Mouse (Mus musculus): Measurements from ENCODE around the gene Snrpg. TPM values are rescaled to one million over a fixed set of nuclear protein-coding genes. Genes with fewer than 3 reads are reported as not detected.
"Not testable (repeated sequence)": the region's sequence is repeated elsewhere in the genome, so short reads cannot be mapped to it uniquely, and the experiment has no call there.

The Snrpg gene
- 100 to 1,000 TPM in 1 of 2 experiments, 10 to 100 TPM in 1; 80.7 to 103 TPM for total RNA-seq (2021)
- long read RNA-seq, transcript Snrpg-201 (4 exons, 1,055 nt), result major isoform, 89 of 95 reads
- long read RNA-seq, partial matches to known transcripts, result 1 of 95 reads
- long read RNA-seq, other reads (novel, unspliced or antisense), result 1 of 95 reads

- DNase-seq (ENCODE audit: low spot score in 2 of 2), result no peak
These were observed at the start of gene Snrpg for GRCm38 (mm10) chr6:86370764-86371339. TSS of gene Snrpg (plus strand) at chr6:86371304.

- no peak for DNase-seq (ENCODE audit: low spot score in 2 of 2)
These were observed 49.0 kb upstream of the Snrpg start for GRCm38 (mm10) chr6:86322031-86322563.

GRCm38 (mm10) chr6:86322991-86323390, 48.1 kb upstream of the Snrpg start:
- DNase-seq (ENCODE audit: low spot score in 2 of 2), result no peak

- DNase-seq (ENCODE audit: low spot score in 2 of 2), result no peak
These were observed 46.7 kb upstream of the Snrpg start for GRCm38 (mm10) chr6:86324400-86324799.

GRCm38 (mm10) chr6:86325646-86326045, 45.5 kb upstream of the Snrpg start:
- no peak for DNase-seq (ENCODE audit: low spot score in 2 of 2)

GRCm38 (mm10) chr6:86326866-86327265, 44.2 kb upstream of the Snrpg start:
- peak; percentile 70 to 71 for DNase-seq (ENCODE audit: low spot score in 2 of 2)

GRCm38 (mm10) chr6:86328369-86328768, 42.7 kb upstream of the Snrpg start:
- peak in 1 of 2 experiments; percentile 50 for DNase-seq (ENCODE audit: low spot score in 2 of 2)

- no peak for DNase-seq (ENCODE audit: low spot score in 2 of 2)
These were observed 41.2 kb upstream of the Snrpg start for GRCm38 (mm10) chr6:86329943-86330342.

GRCm38 (mm10) chr6:86335121-86335849, 35.8 kb upstream of the Snrpg start:
- DNase-seq (ENCODE audit: low spot score in 2 of 2), result no peak

GRCm38 (mm10) chr6:86335860-86336259, 35.2 kb upstream of the Snrpg start:
- no peak for DNase-seq (ENCODE audit: low spot score in 2 of 2)

- DNase-seq (ENCODE audit: low spot score in 2 of 2), result not testable (repeated sequence)
These were observed 34.8 kb upstream of the Snrpg start for GRCm38 (mm10) chr6:86336340-86336739.

GRCm38 (mm10) chr6:86343656-86344055, 27.4 kb upstream of the Snrpg start:
- DNase-seq (ENCODE audit: low spot score in 2 of 2), result no peak

GRCm38 (mm10) chr6:86346063-86346462, 25.0 kb upstream of the Snrpg start:
- DNase-seq (ENCODE audit: low spot score in 2 of 2), result no peak

GRCm38 (mm10) chr6:86349257-86349656, 21.8 kb upstream of the Snrpg start:
- peak in 1 of 2 experiments; percentile 44 for DNase-seq (ENCODE audit: low spot score in 2 of 2)

GRCm38 (mm10) chr6:86354948-86355347, 16.2 kb upstream of the Snrpg start:
- DNase-seq (ENCODE audit: low spot score in 2 of 2), result no peak

- DNase-seq (ENCODE audit: low spot score in 2 of 2), result no peak
These were observed 14.1 kb upstream of the Snrpg start for GRCm38 (mm10) chr6:86356956-86357355.

- DNase-seq (ENCODE audit: low spot score in 2 of 2), result no peak
These were observed 10.4 kb upstream of the Snrpg start for GRCm38 (mm10) chr6:86360691-86361090.

- no peak for DNase-seq (ENCODE audit: low spot score in 2 of 2)
These were observed 9.7 kb upstream of the Snrpg start for GRCm38 (mm10) chr6:86361373-86361772.

GRCm38 (mm10) chr6:86364442-86365141, 6.5 kb upstream of the Snrpg start:
- DNase-seq (ENCODE audit: low spot score in 2 of 2), result peak; percentile 86 to 89

GRCm38 (mm10) chr6:86365371-86366124, 5.6 kb upstream of the Snrpg start, which contains the start of gene Fam136a:
TSS of gene Fam136a (plus strand) at chr6:86365646.
- peak; percentile 97 to 98 for DNase-seq (ENCODE audit: low spot score in 2 of 2)
